Comparison of ENCODE assay signal across 28 mouse cellular contexts in the genomic region with DNA sequence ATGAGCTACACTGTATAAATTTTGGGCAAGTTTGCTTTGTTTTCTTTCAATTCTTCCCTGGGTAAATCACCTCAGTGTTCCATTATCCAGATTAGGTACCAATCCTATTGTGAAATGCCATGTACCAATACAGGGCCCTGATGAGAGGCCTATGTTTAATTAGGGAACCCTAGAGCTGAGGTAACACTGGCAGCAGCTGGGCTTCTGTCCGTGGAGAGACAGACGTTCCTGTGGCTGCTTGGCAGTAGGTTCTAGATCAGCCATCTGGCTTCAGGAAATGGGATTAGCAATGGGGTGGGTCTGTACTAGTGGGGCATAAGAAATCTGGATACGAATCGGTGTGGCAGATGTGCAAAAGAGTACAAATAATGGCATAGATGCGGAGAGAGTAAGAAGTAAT. TPM values are rescaled to one million over a fixed set of nuclear protein-coding genes. Genes with fewer than 3 reads are reported as not detected.
DNase-seq lines count a peak whose midpoint lies in the region; ATAC-seq and TF ChIP-seq lines count a peak whose summit lies in the region.
"Had no signal": no experiment of that assay in that cellular context is flagged by ENCODE, and none has a peak within 500 bp of the region (broad histone marks: within the 10 kb centered on the region; RNA-seq: fewer than 3 reads in every experiment).

No protein-coding gene starts in this region.

- H3K27me3 ChIP-seq in hindbrain, embryonic 15.5 days, result no peaks in the 10 kb centered on the region
- H3K27me3 ChIP-seq in hindbrain, embryonic 13.5 days, result no peaks in the 10 kb centered on the region
- H3K27me3 ChIP-seq: CH12.LX; embryonic facial prominence, embryonic 15.5 days; forebrain, embryonic 12.5 days; heart, embryonic 15.5 days; limb, embryonic 13.5 days; lung, embryonic 15.5 days; megakaryocyte, embryonic 14.5 days; midbrain, embryonic 12.5 days; neural tube, embryonic 13.5 days had no signal

- no peak overlapping the region for H3K9ac ChIP-seq in hindbrain, embryonic 15.5 days
- no peak overlapping the region for H3K9ac ChIP-seq in hindbrain, embryonic 13.5 days
- H3K9ac ChIP-seq: embryonic facial prominence, embryonic 15.5 days; forebrain, embryonic 12.5 days; heart, embryonic 15.5 days; limb, embryonic 13.5 days; lung, embryonic 15.5 days; midbrain, embryonic 12.5 days; neural tube, embryonic 13.5 days had no signal

- no peaks in the 10 kb centered on the region for H3K4me1 ChIP-seq in hindbrain, embryonic 15.5 days (replicated peaks)
- H3K4me1 ChIP-seq in hindbrain, embryonic 13.5 days (replicated peaks), result no peaks in the 10 kb centered on the region
- H3K4me1 ChIP-seq: embryonic facial prominence, embryonic 15.5 days; forebrain, embryonic 12.5 days; heart, embryonic 10.5 days; heart, embryonic 15.5 days; limb, embryonic 13.5 days; lung, embryonic 15.5 days; midbrain, embryonic 12.5 days; neural tube, embryonic 13.5 days had no signal

- no peak overlapping the region for H3K4me2 ChIP-seq in hindbrain, embryonic 15.5 days
- no peak overlapping the region for H3K4me2 ChIP-seq in hindbrain, embryonic 13.5 days
- H3K4me2 ChIP-seq: embryonic facial prominence, embryonic 15.5 days; forebrain, embryonic 12.5 days; heart, embryonic 15.5 days; limb, embryonic 13.5 days; liver, embryonic 11.5 days; lung, embryonic 15.5 days; midbrain, embryonic 12.5 days; neural tube, embryonic 13.5 days had no signal

- no peak overlapping the region for H3K4me3 ChIP-seq in hindbrain, embryonic 15.5 days
- H3K4me3 ChIP-seq in hindbrain, embryonic 13.5 days, result no peak overlapping the region
- H3K4me3 ChIP-seq: embryonic facial prominence, embryonic 10.5 days; embryonic facial prominence, embryonic 15.5 days; forebrain, embryonic 12.5 days; heart, embryonic 10.5 days; heart, embryonic 15.5 days; limb, embryonic 13.5 days; lung, embryonic 15.5 days; megakaryocyte, embryonic 14.5 days; midbrain, embryonic 12.5 days; neural tube, embryonic 13.5 days had no signal

- ATAC-seq in hindbrain, embryonic 15.5 days (ENCODE audit: low FRiP score, low read depth), result peak; percentile 11; the same call in 1 of the 2 replicates
- ATAC-seq in hindbrain, embryonic 13.5 days (ENCODE audit: low FRiP score), result no peak
- no peak for ATAC-seq in activated CD4-positive, CD25-positive, alpha-beta regulatory T cell, adult 4 months
- ATAC-seq: intestine, embryonic 16.5 days had no signal

- TF ChIP-seq POLR2A in brain, embryonic 14.5 days (IDR thresholded peaks at IDR 0.05; ENCODE audit: borderline replicate concordance, extremely low read depth, insufficient read depth, insufficient read length, poor library complexity, severe bottlenecking), result no peak

- 68% methylated on average over 5 of the region's 5 CpGs for WGBS in hindbrain, embryonic 15.5 days
- 75% methylated on average over 5 of the region's 5 CpGs for WGBS in hindbrain, embryonic 13.5 days

- no peak overlapping the region for H3K27ac ChIP-seq in hindbrain, embryonic 15.5 days (replicated peaks)
- H3K27ac ChIP-seq in hindbrain, embryonic 13.5 days, result no peak overlapping the region
- H3K27ac ChIP-seq: embryonic facial prominence, embryonic 10.5 days; embryonic facial prominence, embryonic 15.5 days; forebrain, embryonic 12.5 days; heart, embryonic 10.5 days; heart, embryonic 15.5 days; kidney, postnatal 0 days; limb, embryonic 13.5 days; lung, embryonic 15.5 days; midbrain, embryonic 12.5 days; neural tube, embryonic 13.5 days had no signal

- TF ChIP-seq CTCF in brain, embryonic 14.5 days (IDR thresholded peaks at IDR 0.05; ENCODE audit: borderline replicate concordance, extremely low read depth, insufficient read depth, insufficient read length), result no peak

- peak; percentile 44 to 51 for DNase-seq in cerebellum, postnatal 10 days
- no peak for DNase-seq in cerebellum, postnatal 4 days (ENCODE audit: low spot score in 2 of 2)
- peak; percentile 19 for DNase-seq in brain, embryonic 14.5 days (ENCODE audit: low read depth)
- DNase-seq in layer of hippocampus, postnatal 14 days (ENCODE audit: low spot score in 2 of 2), result peak; percentile 33 to 42
- DNase-seq in ovary, adult 18-20 months (ENCODE audit: low spot score), result no peak
- DNase-seq: adrenal gland, adult 8-10 months; cerebellum, adult 8-10 months; kidney, adult 8-10 months; kidney, postnatal 4 days had no signal

- no peaks in the 10 kb centered on the region for H3K9me3 ChIP-seq in hindbrain, embryonic 15.5 days
- no peaks in the 10 kb centered on the region for H3K9me3 ChIP-seq in hindbrain, embryonic 13.5 days
- H3K9me3 ChIP-seq: embryonic facial prominence, embryonic 10.5 days; embryonic facial prominence, embryonic 15.5 days; forebrain, embryonic 12.5 days; heart, embryonic 10.5 days; heart, embryonic 15.5 days; limb, embryonic 13.5 days; lung, embryonic 15.5 days; megakaryocyte, embryonic 14.5 days; midbrain, embryonic 12.5 days; neural tube, embryonic 13.5 days had no signal

- H3K36me3 ChIP-seq in hindbrain, embryonic 15.5 days, result no peaks in the 10 kb centered on the region
- no peaks in the 10 kb centered on the region for H3K36me3 ChIP-seq in hindbrain, embryonic 13.5 days
- H3K36me3 ChIP-seq: embryonic facial prominence, embryonic 10.5 days; embryonic facial prominence, embryonic 15.5 days; forebrain, embryonic 12.5 days; heart, embryonic 10.5 days; heart, embryonic 15.5 days; limb, embryonic 13.5 days; lung, embryonic 15.5 days; midbrain, embryonic 12.5 days; neural tube, embryonic 13.5 days had no signal

RNA-seq across cellular contexts. Expression of gene Arhgap15, which starts 14.7 kb away (rescaled TPM):
- 2.3 and 3.3 TPM in 2 replicates for polyA plus RNA-seq in hindbrain, embryonic 15.5 days (2015; fragmentation: Nextera tagmentation; extraction: Ambion mirVana)
- 2.2 and 2.8 TPM in 2 replicates for polyA plus RNA-seq in hindbrain, embryonic 13.5 days (2015; fragmentation: Nextera tagmentation; extraction: Ambion mirVana)
- polyA plus RNA-seq in brain, embryonic 14.5 days (2012; rRNA removed), result 0.57 and 0.71 TPM in 2 replicates
- total RNA-seq in layer of hippocampus, postnatal 14 days (2021), result 1 to 10 TPM; 8.7 to 9.7 TPM
- 100 to 1,000 TPM; 282 to 347 TPM for polyA plus RNA-seq in activated CD4-positive, CD25-positive, alpha-beta regulatory T cell, adult 4 months (2017; shearing (Covaris generic))
- total RNA-seq: ES-E14 had no signal
- polyA plus RNA-seq: C2C12 had no signal

Comparison
In these comparisons a context has a peak if more than half of its experiments do, and no peak if none do; other contexts are left out.
1. DNase-seq: peak in cerebellum, postnatal 10 days (2 of 2), brain, embryonic 14.5 days (single experiment) and layer of hippocampus, postnatal 14 days (2 of 2); none in cerebellum, postnatal 4 days (0 of 2) and ovary, adult 18-20 months (single experiment).
2. RNA of gene Arhgap15, which starts 14.7 kb away (polyA plus RNA-seq): 282 to 347 TPM in activated CD4-positive, CD25-positive, alpha-beta regulatory T cell, adult 4 months; 2.3 to 3.3 TPM in hindbrain, embryonic 15.5 days, 2.2 to 2.8 TPM in hindbrain, embryonic 13.5 days and 0.57 to 0.71 TPM in brain, embryonic 14.5 days; every median in the first group is over 10 times any median in the second.